ENCODE assay signal across 11 mouse cellular contexts in genomic region chr7:113186041-113186800, GRCm38 (mm10). TPM values are rescaled to one million over a fixed set of nuclear protein-coding genes. Genes with fewer than 3 reads are reported as not detected.
DNase-seq lines count a peak whose midpoint lies in the region; ATAC-seq and TF ChIP-seq lines count a peak whose summit lies in the region.
"Had no signal": no experiment of that assay in that cellular context is flagged by ENCODE, and none has a peak within 500 bp of the region (broad histone marks: within the 10 kb centered on the region; RNA-seq: fewer than 3 reads in every experiment).

No protein-coding gene starts in this region.

- DNase-seq in lung, postnatal 0 days (ENCODE audit: low spot score): peak; percentile 41
- no peak for DNase-seq in lung, postnatal 25 days (ENCODE audit: low spot score)
- DNase-seq in R1 (ENCODE audit: low read depth, low spot score): peak; percentile 84
- no peak for DNase-seq in heart, embryonic 10.5 days (ENCODE audit: low spot score)
- peak; percentile 59 for DNase-seq in retina, postnatal 1 day
- DNase-seq in left cerebral cortex, postnatal 14 days (ENCODE audit: low spot score in 2 of 2): no peak
- DNase-seq: cerebellum, adult 9-10 months had no signal

- H3K27ac ChIP-seq in lung, postnatal 0 days (ENCODE audit: low read length): no peak overlapping the region
- H3K27ac ChIP-seq in heart, embryonic 10.5 days: 0 out of 2 replicates have a peak overlapping the region, but pooled peaks have one; percentile 64
- no peak overlapping the region for H3K27ac ChIP-seq in hindbrain, embryonic 12.5 days
- H3K27ac ChIP-seq in forebrain, embryonic 15.5 days (replicated peaks): no peak overlapping the region
- H3K27ac ChIP-seq: layer of hippocampus, adult 2 months; limb, embryonic 13.5 days had no signal

- intact Hi-C loops in left cerebral cortex, postnatal 14 days (cut with DNase I): no loop called here

- no peak overlapping the region for H3K4me2 ChIP-seq in lung, postnatal 0 days (replicated peaks; ENCODE audit: low read depth, low read length)
- no peak overlapping the region for H3K4me2 ChIP-seq in hindbrain, embryonic 12.5 days (replicated peaks)
- H3K4me2 ChIP-seq in forebrain, embryonic 15.5 days (replicated peaks): no peak overlapping the region
- H3K4me2 ChIP-seq: limb, embryonic 13.5 days had no signal

- WGBS in lung, postnatal 0 days: 48% methylated on average over 10 of the region's 10 CpGs
- 51% methylated on average over 10 of the region's 10 CpGs for WGBS in heart, embryonic 10.5 days
- 64% methylated on average over 10 of the region's 10 CpGs for WGBS in hindbrain, embryonic 12.5 days
- 73% methylated on average over 10 of the region's 10 CpGs for WGBS in forebrain, embryonic 15.5 days

- no peak overlapping the region for H3K9ac ChIP-seq in lung, postnatal 0 days (replicated peaks; ENCODE audit: low read depth)
- H3K9ac ChIP-seq in hindbrain, embryonic 12.5 days: no peak overlapping the region
- no peak overlapping the region for H3K9ac ChIP-seq in forebrain, embryonic 15.5 days (replicated peaks)
- H3K9ac ChIP-seq: limb, embryonic 13.5 days had no signal

- TF ChIP-seq EP300 in lung, postnatal 0 days (IDR thresholded peaks at IDR 0.05): peak; percentile 70

- no peaks in the 10 kb centered on the region for H3K9me3 ChIP-seq in lung, postnatal 0 days (ENCODE audit: low read length)
- 0 out of 2 replicates have a peak, but pooled peaks cover 3% of the 10 kb centered on the region for H3K9me3 ChIP-seq in heart, embryonic 10.5 days
- no peaks in the 10 kb centered on the region for H3K9me3 ChIP-seq in hindbrain, embryonic 12.5 days (replicated peaks)
- H3K9me3 ChIP-seq in forebrain, embryonic 15.5 days: no peaks in the 10 kb centered on the region
- H3K9me3 ChIP-seq: limb, embryonic 13.5 days had no signal

- peak; percentile 71 for ATAC-seq in lung, postnatal 0 days
- no peak for ATAC-seq in hindbrain, embryonic 12.5 days (ENCODE audit: low FRiP score)
- ATAC-seq in forebrain, embryonic 15.5 days (replicated peaks): no peak

- no peak overlapping the region for H3K4me3 ChIP-seq in lung, postnatal 0 days (ENCODE audit: low read depth, low read length)
- H3K4me3 ChIP-seq in heart, embryonic 10.5 days: no peak overlapping the region
- no peak overlapping the region for H3K4me3 ChIP-seq in hindbrain, embryonic 12.5 days
- no peak overlapping the region for H3K4me3 ChIP-seq in forebrain, embryonic 15.5 days
- H3K4me3 ChIP-seq: layer of hippocampus, adult 2 months; limb, embryonic 13.5 days had no signal

- H3K27me3 ChIP-seq in lung, postnatal 0 days (replicated peaks; ENCODE audit: insufficient read depth, low read length): no peaks in the 10 kb centered on the region
- no peaks in the 10 kb centered on the region for H3K27me3 ChIP-seq in heart, embryonic 10.5 days (ENCODE audit: insufficient read depth, poor library complexity, severe bottlenecking)
- no peaks in the 10 kb centered on the region for H3K27me3 ChIP-seq in hindbrain, embryonic 12.5 days
- no peaks in the 10 kb centered on the region for H3K27me3 ChIP-seq in forebrain, embryonic 15.5 days
- H3K27me3 ChIP-seq: limb, embryonic 13.5 days had no signal

- TF ChIP-seq CTCF in lung, postnatal 0 days (IDR thresholded peaks at IDR 0.05): no peak

- no peaks in the 10 kb centered on the region for H3K4me1 ChIP-seq in lung, postnatal 0 days (ENCODE audit: insufficient read depth, low read depth, low read length)
- peaks cover 19% of the 10 kb centered on the region for H3K4me1 ChIP-seq in heart, embryonic 10.5 days
- 0 out of 2 replicates have a peak, but pooled peaks cover 6% of the 10 kb centered on the region for H3K4me1 ChIP-seq in hindbrain, embryonic 12.5 days
- 0 out of 2 replicates have a peak, but pooled peaks cover 3% of the 10 kb centered on the region for H3K4me1 ChIP-seq in forebrain, embryonic 15.5 days
- H3K4me1 ChIP-seq: limb, embryonic 13.5 days had no signal

- no peaks in the 10 kb centered on the region for H3K36me3 ChIP-seq in lung, postnatal 0 days (ENCODE audit: insufficient read depth, low read length)
- no peaks in the 10 kb centered on the region for H3K36me3 ChIP-seq in heart, embryonic 10.5 days
- H3K36me3 ChIP-seq in hindbrain, embryonic 12.5 days: no peaks in the 10 kb centered on the region
- no peaks in the 10 kb centered on the region for H3K36me3 ChIP-seq in forebrain, embryonic 15.5 days
- H3K36me3 ChIP-seq: limb, embryonic 13.5 days had no signal

RNA-seq across cellular contexts. Expression of gene Arntl, which starts 21.0 kb away (rescaled TPM):
- polyA plus RNA-seq in lung, postnatal 0 days (2015; fragmentation: Nextera tagmentation; extraction: Ambion mirVana): 12.7 and 13.4 TPM in 2 replicates
- polyA plus RNA-seq in heart, embryonic 10.5 days (2016; fragmentation: Nextera tagmentation; extraction: Ambion mirVana): 6.3 and 7.0 TPM in 2 replicates
- polyA plus RNA-seq in hindbrain, embryonic 12.5 days (2016; fragmentation: Nextera tagmentation; extraction: Ambion mirVana): 9.1 and 9.5 TPM in 2 replicates
- 16.0 and 16.2 TPM in 2 replicates for polyA plus RNA-seq in forebrain, embryonic 15.5 days (2015; fragmentation: Nextera tagmentation; extraction: Ambion mirVana)
- total RNA-seq in left cerebral cortex, postnatal 14 days (2021): 10 to 100 TPM; 29.9 to 33.2 TPM

Comparison
In these comparisons a context has a peak if more than half of its experiments do, and no peak if none do; other contexts are left out.
1. DNase-seq: peak in lung, postnatal 0 days (single experiment), R1 (single experiment) and retina, postnatal 1 day (single experiment); none in lung, postnatal 25 days (single experiment), heart, embryonic 10.5 days (single experiment) and left cerebral cortex, postnatal 14 days (0 of 2).